Mouse (Mus musculus) layer of hippocampus, postnatal 14 days (tissue): ENCODE measurements around the gene Cdk20. TPM values are rescaled to one million over a fixed set of nuclear protein-coding genes. Genes with fewer than 3 reads are reported as not detected.

Source experiments
- DNase-seq, 2 experiments: peaks; one replicate each; pipeline ENCODE4 v3.0.0; 2021 to 2022; ENCODE audit warnings: low spot score in 2 of 2, mixed read lengths in 1 of 2
- total RNA-seq, 2 experiments: library from RNA; stranded (reverse); gene quantifications; 2 replicates each; pipeline ENCODE4 v1.2.3; 2021

Cdk20 gene
- total RNA-seq, 2 experiments from 2014 or later: 8.5 to 11.2 TPM

- no peak for DNase-seq
Measured at GRCm38 (mm10) chr13:64479960-64480359, 47.8 kb downstream of the Cdk20 start.

- DNase-seq: no peak
Measured at GRCm38 (mm10) chr13:64489886-64490285, 57.8 kb downstream of the Cdk20 start.

Other genes starting within 250 kb of the Cdk20 start
- 1 to 10 TPM; 4.8 to 5.6 TPM for gene Cdc14b, start 157.0 kb upstream of the Cdk20 start, total RNA-seq
- 10 to 100 TPM; 14.0 to 14.2 TPM for gene Aaed1, start 119.6 kb upstream of the Cdk20 start, total RNA-seq
- gene Ctsl, start 61.4 kb upstream of the Cdk20 start, total RNA-seq: 100 to 1,000 TPM; 161 to 178 TPM
- not detected for gene Fam240b, start 65.5 kb downstream of the Cdk20 start, total RNA-seq